Mouse (Mus musculus) left cerebral cortex, postnatal 10 days (tissue): ENCODE results near the gene Gga2. TPM values are rescaled to one million over a fixed set of nuclear protein-coding genes. Genes with fewer than 3 reads are reported as not detected.

Experiments used
- DNase-seq, 2 experiments: peaks; one replicate each; pipeline ENCODE4 v3.0.0; 2021 to 2022; ENCODE audit warnings: low spot score in 2 of 2, mixed read lengths in 1 of 2; ENCODE audit errors: extremely low spot score in 1 of 2
- intact Hi-C: fragments of 180-260 bp; cut with DNase I; formaldehyde crosslinking; loops from one replicate; pipeline ENCODE4 v1.15.1; 2025
- total RNA-seq, 2 experiments: library from RNA; stranded (reverse); gene quantifications; 2 replicates each; pipeline ENCODE4 v1.2.3; 2021

Gene Gga2
- total RNA-seq, 2 experiments from 2014 or later = 32.8 to 34.8 TPM

DNA sequence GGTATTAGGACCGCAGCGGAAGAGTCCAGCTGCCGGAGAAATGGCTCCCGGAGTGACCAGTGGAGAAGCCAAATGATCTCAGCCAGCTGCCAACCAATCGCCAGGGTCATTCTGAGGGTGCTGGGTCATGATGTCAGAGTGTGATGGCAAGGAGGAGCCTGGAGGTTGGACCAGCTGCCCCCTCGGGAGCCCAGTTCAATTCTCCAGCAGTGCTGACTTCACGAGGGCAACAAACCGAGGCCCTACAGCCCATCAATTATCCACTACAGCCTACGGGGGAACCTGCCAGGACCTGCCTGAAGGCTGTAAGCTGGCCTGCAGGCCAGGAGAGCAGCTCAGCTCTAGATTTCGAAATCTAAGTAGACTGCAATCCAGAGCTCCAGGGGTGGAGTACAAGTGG is 5.3 kb downstream of the Gga2 start:
- DNase-seq = no peak
- intact Hi-C loops = no loop called here

DNA sequence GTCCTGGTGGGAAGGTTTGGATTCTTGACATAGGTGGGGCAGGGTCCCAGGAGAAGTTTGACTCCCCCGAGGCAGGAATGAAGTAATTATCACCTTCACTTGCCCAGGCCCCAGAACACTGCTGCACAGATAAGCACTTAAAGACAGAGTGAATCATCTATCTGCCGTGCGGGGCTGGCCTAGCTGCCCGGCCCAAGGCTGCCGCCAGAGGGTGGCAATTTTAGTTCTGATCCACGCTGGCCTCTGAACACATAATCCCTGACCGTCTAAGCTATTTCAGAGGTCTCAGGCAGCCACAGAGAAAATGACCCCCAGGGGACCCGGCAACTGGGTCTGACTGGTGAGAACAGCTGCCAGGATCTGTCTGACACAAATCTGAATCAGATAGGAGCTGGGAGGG is 5.9 kb downstream of the Gga2 start:
- intact Hi-C loops = no loop called here
- no peak for DNase-seq

DNA sequence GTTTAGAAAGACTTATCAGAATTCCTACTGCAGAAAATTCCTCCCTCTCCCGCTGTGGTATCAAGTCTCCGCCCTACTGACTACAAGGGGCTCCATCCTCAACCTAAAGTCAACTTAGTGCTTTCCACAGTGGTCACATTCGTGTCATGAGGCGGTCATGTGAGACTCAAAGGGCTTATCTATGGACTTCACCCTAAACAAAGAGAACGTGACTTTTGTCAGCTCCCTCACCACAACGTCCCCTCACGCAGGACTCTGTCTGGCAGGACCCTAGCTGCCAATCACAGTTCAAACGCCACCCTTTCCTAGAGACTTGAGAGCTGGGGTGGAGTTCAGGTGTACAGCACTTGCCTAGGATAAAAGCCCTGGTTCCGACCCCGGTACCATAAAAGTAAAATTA is 8.1 kb downstream of the Gga2 start:
- intact Hi-C loops = no loop called here
- DNase-seq = no peak

DNA sequence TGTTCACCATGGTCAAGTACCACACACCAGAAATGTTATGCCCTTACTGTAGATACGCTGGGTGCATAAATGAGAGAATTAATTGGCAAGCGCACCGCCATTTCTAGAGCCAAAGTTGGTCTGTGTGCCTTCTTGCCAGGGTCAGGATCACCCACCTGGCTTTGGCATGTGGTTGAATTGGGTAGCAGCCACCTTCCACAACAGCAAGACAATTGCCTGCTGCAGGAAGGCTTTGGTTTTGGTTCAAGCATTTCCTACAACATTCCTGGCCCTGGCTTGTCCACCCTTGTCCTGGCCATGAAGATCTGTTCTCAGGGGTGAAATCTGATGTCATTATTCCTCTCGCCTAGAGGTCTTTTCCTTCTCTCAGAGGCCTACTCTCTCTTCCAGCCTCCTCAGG is 8.7 kb downstream of the Gga2 start:
- DNase-seq = no peak
- intact Hi-C loops = no loop called here

DNA sequence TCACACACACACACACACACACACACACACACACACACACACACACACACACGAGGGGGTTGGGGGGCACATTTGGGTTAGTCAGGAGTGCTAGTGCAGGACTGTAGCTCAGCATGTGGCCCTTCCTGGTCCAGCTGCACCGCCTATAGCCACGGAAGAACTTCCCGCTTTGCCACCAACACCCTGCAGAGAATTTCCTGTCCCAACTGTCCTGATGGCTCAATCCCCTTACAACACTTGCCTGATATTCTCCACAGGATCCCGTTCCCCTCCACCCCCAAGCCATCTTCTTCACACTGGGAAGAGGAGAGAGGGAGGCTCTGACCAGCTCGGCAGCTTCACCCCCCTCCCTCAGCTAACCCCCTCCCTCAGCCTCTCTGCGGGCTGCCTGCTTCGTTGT is 20.6 kb downstream of the Gga2 start:
- intact Hi-C loops = loop anchor here (10.0 kb wide), 1 partner anchor 74 kb away; no protein-coding TSS in a partner anchor
- DNase-seq = no peak

DNA sequence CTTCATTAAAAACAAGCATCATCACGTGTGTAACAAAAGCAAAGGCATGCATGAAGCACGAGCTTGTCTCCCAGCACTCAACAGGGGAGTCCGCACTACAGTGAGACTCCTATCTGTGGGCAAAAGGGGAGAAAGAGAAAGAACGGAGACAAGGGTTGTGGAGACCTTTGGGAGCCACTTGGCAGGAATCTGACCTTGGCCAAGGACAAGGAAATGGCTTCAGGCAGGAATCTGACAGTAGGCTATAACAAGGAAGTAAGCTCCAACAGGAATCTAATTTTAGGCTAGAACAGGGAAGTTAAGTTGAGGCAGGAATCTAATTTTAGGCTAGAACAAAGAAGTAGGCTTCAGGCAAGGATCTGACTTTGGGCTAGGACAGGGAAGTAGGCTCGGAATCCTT is 25.1 kb downstream of the Gga2 start:
- intact Hi-C loops = no loop called here
- DNase-seq = no peak

DNA sequence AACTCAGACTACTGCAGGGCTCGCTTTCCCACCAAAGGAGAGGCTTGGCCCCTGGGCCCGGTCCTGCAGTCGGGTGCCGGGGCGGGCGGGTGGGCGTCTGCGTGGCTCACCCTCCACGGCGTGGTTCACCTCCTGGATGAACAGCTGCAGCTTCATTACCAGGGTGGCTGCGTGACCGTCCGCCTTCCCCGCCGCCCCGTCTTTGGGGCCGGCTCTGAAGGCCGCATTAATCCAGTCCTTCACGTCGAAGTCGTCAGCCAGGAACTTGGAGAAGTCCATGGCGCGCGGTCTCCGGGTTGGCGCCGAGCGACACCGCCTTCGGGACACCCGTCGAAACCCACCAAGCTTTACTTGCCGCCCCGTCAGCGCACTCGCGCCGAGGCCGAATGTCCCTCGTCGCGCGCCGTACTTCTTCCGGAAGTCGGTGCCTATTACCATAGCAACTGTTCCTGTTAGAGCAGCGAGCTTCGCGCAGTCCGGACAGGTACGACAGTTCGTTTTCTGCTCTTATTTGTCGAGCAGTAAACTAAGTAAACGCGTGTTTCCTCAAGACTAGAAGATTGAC is 39.6 kb downstream of the Gga2 start, which contains the start of gene Cog7:
Gene Cog7, minus strand, starts transcription at position 405 of the 565 bp plus-strand sequence.
- intact Hi-C loops = no loop called here
- peak; percentile 88 to 96 for DNase-seq

DNA sequence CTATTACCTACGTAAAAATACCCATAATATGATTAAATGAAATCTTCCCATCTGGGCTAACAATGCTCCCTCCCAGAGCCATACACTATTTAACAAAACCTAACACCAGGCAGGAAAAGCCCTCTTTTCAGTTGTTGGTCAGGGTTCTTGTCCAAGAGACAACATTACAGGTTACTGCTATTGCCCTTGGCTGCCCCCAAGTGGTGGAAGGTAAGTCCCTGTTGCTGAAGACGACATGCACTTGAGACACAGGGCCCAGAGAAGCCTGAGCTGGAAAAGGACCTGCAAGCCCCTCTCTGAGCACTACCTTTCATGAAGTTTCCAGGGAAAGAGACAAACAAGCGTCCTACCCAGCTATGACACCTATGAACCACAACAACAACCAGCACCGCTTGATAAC is 46.0 kb downstream of the Gga2 start:
- DNase-seq = peak; percentile 23 to 67
- intact Hi-C loops = no loop called here

DNA sequence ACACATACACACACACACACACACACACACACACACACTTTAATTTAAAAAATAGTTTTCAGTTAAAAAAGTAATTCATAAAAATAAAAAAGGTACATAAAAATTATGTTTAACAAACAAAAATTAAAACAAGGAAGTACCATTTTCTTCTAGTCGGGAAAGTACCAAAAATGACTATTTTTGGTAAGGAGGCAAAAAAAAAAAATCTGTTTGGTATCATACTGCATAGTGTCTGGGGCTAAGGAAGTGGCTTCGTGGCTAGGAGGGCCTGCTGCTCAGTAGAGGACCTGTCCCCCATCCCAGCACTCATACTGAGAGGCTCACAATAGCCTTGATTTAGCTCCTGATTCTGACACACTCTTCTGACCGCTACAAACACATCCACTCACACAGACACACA is 49.3 kb downstream of the Gga2 start:
- no peak for DNase-seq
- intact Hi-C loops = no loop called here

DNA sequence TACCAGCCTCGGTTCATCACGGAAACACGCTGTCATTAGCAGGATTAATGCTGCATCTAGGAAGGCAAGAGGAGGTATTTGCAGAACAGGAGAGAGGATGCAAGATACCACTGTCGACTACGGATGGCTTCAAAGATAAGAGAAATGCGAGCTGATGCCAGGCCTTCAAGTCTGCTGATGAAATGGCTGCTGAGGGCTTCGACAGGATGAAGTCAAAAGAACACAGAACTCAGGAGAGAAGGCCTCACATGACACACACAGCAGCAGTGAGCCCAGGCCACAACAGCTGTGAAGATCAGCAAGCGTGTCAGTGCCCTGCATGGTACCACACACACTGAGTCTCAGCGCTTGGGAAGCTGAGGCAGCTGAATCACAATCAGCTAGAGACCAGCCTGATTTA is 50.8 kb downstream of the Gga2 start:
- DNase-seq = no peak
- intact Hi-C loops = no loop called here

DNA sequence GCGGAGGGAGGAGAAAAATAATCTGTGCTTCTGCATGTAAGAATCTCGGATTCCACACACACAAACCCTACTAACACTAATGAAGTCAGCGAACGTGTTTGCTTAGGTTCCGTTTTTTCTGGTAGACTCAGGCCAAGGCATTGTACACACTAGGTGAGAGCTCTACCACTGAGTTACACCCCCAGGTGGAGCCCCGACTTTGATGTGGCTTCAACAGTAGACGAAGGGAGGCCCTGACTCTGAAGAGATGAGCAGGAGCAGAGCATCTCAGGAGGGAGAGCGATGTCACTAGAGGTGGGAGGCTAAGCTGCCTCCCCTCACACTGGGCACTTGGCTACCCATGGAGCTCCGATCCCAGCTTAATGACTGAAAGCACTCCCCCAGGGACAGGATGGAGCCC is 52.2 kb downstream of the Gga2 start:
- intact Hi-C loops = no loop called here
- DNase-seq = no peak

DNA sequence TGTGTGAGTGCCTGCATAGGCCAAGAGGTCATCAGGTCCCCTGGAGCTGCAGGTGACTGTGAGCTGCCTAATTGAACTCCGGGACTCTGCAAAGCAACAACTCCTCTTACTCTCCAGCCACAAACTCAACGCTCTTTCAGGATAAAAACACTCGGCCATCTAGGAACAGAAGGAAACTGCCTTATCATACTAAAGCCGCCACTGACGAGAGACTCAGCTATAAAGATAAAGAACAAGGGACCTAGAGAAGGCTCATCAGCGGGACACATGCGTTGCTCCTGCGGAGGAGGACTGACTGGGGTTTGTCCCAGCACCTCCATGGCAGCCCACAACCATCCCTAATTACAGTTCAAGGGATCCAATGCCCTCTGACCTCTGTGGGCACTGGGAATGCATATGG is 52.8 kb downstream of the Gga2 start:
- no peak for DNase-seq
- intact Hi-C loops = no loop called here

DNA sequence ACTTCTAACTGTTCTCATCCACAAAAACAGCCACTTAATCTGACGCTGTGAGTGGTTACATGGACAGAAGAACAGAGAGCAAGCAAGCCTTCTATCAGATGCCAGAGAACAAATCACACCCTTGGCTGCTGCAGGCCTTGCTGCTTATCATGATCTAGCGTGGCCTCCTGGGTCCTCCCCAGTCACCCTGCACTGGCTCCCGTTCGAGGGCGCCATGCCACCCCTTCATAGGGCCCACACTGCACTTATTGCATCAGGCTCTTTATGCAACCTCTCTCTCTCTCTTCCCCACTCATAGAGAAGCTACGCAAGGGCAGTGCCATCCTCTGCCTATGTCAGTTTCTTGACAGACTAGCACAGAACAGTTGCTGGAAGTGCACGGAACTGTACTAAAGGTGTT is 54.9 kb downstream of the Gga2 start:
- intact Hi-C loops = no loop called here

DNA sequence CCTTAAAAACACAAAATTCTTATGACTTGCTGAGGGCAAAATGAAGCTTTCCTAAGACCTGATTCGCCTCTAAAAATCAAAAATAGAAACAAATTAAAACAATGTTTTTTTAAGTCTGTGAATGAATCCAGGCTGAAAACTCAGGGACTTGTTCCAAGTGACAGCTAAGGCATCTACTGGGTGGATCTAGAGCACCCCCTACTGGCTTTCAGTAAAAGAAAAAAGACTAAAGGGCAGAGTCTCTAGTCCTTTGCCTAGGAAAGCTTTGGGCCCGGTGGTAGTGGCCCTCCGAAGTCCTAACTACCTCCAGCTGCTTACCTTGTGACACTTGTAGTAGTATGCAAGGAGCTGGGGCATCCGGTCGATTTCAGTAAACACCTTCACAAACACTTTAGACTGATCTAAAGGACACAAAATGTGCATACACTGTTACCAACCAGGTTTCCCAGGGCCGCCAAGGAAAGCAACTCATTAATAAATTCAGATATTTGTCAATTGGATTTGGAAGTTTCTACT is 57.1 kb downstream of the Gga2 start:
- intact Hi-C loops = loop anchor here (1.0 kb wide), 1 partner anchor 230 kb away; the partner anchor contains the start of gene Scnn1g
- peak in 1 of 2 experiments; percentile 67 for DNase-seq

More for the DNA sequence above, 54.9 kb downstream of the Gga2 start:
- DNase-seq = no peak

DNA sequence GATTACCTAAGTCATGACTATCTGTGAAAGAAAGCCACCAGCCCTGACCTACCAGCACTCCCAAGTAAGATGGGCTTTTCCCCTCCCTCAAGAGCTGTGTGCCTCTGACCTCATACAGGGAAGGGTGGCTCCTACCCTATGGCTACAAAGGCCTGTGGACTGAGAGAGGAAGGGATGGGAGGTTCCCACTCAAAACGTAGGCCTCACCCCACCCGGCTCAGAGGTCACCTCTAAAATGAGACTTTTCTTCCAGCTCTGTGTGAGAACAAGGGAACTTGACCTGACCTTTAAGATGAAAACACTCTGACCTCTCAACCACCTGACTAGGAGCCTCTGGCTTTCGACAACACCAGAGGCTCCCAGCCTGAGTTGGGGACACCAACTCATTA is 58.5 kb downstream of the Gga2 start:
- intact Hi-C loops = no loop called here

DNA sequence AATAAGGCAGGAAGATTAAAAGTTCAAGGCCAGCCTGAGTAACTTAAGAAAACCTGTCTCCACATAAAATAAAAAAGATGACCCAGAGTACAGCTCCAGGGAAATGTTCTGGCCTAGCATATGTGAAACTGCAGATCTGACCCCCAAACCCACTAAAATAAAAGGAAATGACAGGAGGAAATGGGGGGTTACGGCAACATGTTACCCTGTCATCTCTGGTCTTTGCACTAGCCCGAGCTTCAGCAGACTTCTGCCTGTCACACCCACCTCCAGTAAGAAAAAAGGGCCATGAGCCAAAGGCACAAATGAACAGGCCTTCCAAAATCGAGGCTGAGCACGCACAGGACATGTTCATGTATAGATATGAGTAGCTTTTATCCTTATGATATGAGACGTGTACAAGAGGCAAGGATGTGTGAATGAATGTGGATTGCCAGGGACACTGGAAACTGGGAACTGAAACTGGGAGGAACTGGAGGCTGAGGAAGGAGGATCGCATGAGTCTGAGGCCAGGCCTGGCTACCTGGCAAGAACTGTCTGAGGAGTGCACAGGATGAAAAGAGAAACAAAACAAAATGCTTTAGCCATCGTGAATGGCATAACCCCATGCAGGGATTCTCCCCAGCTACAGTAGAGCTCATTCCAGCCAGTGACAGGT is 59.0 kb downstream of the Gga2 start:
- intact Hi-C loops = no loop called here
- DNase-seq = no peak

More for the DNA sequence above, 58.5 kb downstream of the Gga2 start:
- DNase-seq = no peak

DNA sequence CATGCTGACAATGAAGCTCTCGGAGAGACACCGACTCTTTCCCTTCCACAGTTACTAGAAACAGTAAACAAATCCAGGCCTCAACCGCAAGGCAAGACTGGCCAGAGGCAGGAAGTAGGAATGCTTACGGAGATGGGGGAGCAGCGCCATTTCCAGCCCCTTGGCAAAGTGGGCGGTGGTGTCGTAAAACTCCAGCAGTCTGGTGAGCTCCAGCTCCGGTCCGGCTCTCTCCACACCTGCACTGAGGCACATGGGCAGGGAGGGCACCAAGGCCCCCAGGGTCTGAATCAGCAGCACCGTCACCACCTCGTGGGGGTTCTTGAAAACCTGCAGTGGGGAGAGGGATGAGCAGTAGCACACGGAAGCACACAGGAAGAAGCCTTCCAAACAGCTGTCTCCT is 65.2 kb downstream of the Gga2 start:
- no peak for DNase-seq
- intact Hi-C loops = no loop called here

DNA sequence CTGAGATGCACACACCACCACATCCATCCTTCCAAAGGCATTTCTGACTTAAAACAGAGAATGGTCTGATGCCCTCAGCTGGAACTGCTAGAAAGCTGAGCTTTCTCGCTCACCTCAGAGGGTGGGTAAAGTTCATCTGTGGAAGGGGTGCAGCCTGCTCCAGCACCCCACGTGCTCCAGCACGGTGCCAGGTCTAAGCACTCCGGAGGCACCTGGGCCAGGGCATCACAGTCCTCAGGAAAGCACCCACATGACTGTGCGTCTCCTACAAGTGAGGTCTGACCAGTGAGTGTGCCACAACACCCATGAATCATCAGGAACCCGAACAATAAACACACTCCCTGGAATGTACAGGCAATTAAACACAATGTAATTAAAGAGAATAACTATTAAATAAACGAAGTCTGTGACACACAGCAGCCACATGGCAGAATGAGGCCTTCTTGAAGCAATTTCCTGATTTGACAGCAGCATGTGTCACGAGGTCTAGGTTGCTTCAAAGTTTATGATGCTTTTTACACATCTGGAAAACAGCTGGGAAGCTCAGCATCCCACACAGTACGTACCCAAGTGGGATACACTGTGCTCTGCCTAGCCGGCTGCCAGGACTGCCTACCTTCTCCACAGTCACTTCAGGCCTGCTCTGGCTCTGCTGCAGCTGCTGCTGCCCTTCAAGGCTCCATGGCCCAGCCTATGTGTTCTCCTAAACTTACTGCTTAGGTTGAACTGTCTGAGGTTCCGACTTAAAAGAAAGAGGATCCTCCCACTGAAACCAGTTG is 65.9 kb downstream of the Gga2 start:
- intact Hi-C loops = no loop called here
- no peak for DNase-seq

DNA sequence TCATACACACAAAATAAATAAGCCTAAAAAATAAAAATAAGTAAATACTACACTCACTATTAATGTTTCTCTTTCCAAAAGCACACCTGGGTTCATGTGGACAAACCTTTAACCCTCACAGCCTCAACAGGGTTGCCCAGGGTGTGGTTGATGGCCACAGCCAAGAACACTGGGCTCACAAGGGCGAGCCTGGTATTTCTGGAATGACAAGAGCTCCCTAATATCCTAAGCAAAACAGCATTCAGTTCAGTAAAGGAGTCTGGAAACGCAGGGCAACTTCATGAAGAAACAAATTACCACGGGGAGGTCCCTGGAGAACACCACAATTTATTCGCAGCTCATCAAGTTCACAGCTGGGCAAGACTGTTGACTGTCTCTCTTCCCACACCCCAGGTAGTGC is 73.5 kb downstream of the Gga2 start:
- intact Hi-C loops = no loop called here
- DNase-seq = no peak

DNA sequence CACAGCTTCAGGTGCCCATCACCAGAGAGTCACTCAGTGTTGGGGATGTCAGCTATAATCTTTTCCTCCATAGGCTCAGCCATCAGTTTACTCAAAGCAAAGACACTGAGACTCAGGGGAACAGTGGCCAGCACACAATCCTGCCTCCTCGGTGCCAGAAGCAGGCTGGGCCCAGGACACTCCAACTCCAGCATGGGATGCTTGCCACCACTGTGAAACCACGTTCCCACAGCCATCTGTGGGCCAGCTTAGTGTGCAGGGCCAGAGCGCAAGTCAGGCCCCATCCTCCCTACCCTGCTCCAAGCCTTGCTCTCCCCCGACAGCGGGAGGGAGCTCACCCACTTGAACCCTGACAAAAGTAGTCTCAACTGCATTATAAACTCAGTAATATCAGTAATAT is 74.8 kb downstream of the Gga2 start:
- no peak for DNase-seq
- intact Hi-C loops = no loop called here
